Mouse (Mus musculus) ES-Bruce4 (cell line): Measurements from ENCODE around the gene L2hgdh. TPM values are rescaled to one million over a fixed set of nuclear protein-coding genes. Genes with fewer than 3 reads are reported as not detected.

Source experiments
- H3K27ac ChIP-seq: 2 replicates; pipeline ENCODE4 v1.5.1; 2012; ENCODE audit warnings: low read length, inconsistent platforms; ENCODE audit not compliant: insufficient read depth
- H3K27me3 ChIP-seq: 2 replicates; pipeline ENCODE4 v1.6.1; 2012; ENCODE audit warnings: mild to moderate bottlenecking, low read length, inconsistent platforms; ENCODE audit not compliant: control insufficient read depth, poor library complexity, insufficient read depth, severe bottlenecking
- H3K36me3 ChIP-seq: 2 replicates; pipeline ENCODE4 v1.6.1; 2012; ENCODE audit warnings: inconsistent platforms, mild to moderate bottlenecking, low read length, moderate library complexity; ENCODE audit not compliant: control insufficient read depth, poor library complexity, insufficient read depth, severe bottlenecking
- H3K4me1 ChIP-seq: one replicate; pipeline ENCODE4 v1.8.1; 2011; ENCODE audit warnings: low read length; ENCODE audit not compliant: control insufficient read depth, insufficient read depth
- H3K4me3 ChIP-seq: 2 replicates; pipeline ENCODE4 v1.5.1; 2011; ENCODE audit warnings: low read depth, mild to moderate bottlenecking, low read length
- H3K9ac ChIP-seq: 2 replicates; pipeline ENCODE4 v1.6.1; 2012; ENCODE audit warnings: low read depth, mild to moderate bottlenecking, inconsistent platforms; ENCODE audit not compliant: poor library complexity, severe bottlenecking
- H3K9me3 ChIP-seq: replicated peaks from 2 replicates; pipeline ENCODE4 v1.6.1; 2012; ENCODE audit warnings: mild to moderate bottlenecking, low read length, inconsistent platforms; ENCODE audit not compliant: control insufficient read depth, poor library complexity, insufficient read depth, severe bottlenecking
- CTCF ChIP-seq: IDR thresholded peaks from one replicate; pipeline ENCODE4 v1.8.1; 2011; ENCODE audit warnings: low read depth, low read length
- EP300 ChIP-seq: IDR thresholded peaks from 2 replicates; pipeline ENCODE4 v1.6.1; 2011; ENCODE audit warnings: low read depth, low read length; ENCODE audit not compliant: insufficient read depth
- POLR2A ChIP-seq: IDR thresholded peaks from one replicate; pipeline ENCODE4 v1.8.1; 2011; ENCODE audit warnings: low read length; ENCODE audit not compliant: insufficient read depth
- polyA plus RNA-seq: library from polyadenylated mRNA; stranded (reverse); fragments of >200 nt; gene quantifications from 2 replicates; pipeline ENCODE4 v1.2.4, GENCODE M21; 2011; ENCODE audit warnings: low read depth; ENCODE audit not compliant: missing spikeins, insufficient read depth, insufficient read length

The L2hgdh gene
- polyA plus RNA-seq, 1 experiment: 25.6 TPM

DNA sequence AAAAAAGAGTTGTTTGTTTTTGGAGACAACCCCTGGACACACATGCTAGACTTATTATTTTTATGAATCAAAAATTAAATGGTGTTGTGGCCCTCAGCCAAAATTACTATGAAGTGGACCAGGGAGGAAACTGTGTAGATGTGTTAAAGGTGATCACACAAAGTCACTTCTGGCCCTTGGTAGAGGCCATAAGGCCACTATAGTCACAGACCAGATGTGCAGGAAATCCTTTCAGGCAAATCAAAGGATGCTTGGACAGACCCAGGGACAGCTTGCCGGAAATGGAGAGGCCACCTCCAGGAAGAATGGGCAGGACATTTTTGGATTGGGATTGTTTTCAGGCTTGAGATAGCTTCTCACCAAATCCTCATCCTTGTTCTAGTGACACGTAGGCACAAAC, 36.9 kb upstream of the L2hgdh start:
- Histone ChIP-seq H3K9me3 (no peaks in the 10 kb centered on the region), H3K9ac (no peak overlapping the region), H3K27ac (no peak overlapping the region), H3K4me1 (no peaks in the 10 kb centered on the region), H3K27me3 (no peaks in the 10 kb centered on the region), H3K36me3 (no peaks in the 10 kb centered on the region), H3K4me3 (no peak overlapping the region)
- no peak for TF ChIP-seq CTCF
- no peak for TF ChIP-seq POLR2A
- TF ChIP-seq EP300: no peak

GRCm38 (mm10) chr12:69760743-69761406, 36.2 kb upstream of the L2hgdh start:
- TF ChIP-seq POLR2A: no peak
- no peak for TF ChIP-seq EP300
- no peak for TF ChIP-seq CTCF
- Histone ChIP-seq H3K36me3 (no peaks in the 10 kb centered on the region), H3K4me3 (no peak overlapping the region), H3K27ac (no peak overlapping the region), H3K4me1 (no peaks in the 10 kb centered on the region), H3K9ac (no peak overlapping the region), H3K9me3 (no peaks in the 10 kb centered on the region), H3K27me3 (no peaks in the 10 kb centered on the region)

GRCm38 (mm10) chr12:69760014-69760413, 35.3 kb upstream of the L2hgdh start:
- Histone ChIP-seq H3K9me3 (no peaks in the 10 kb centered on the region), H3K4me3 (no peak overlapping the region), H3K27ac (no peak overlapping the region), H3K4me1 (no peaks in the 10 kb centered on the region), H3K9ac (no peak overlapping the region), H3K36me3 (no peaks in the 10 kb centered on the region), H3K27me3 (no peaks in the 10 kb centered on the region)
- TF ChIP-seq EP300 (no peak), CTCF (no peak), POLR2A (no peak)

GRCm38 (mm10) chr12:69759267-69759885, 34.7 kb upstream of the L2hgdh start:
- Histone ChIP-seq H3K9ac (no peak overlapping the region), H3K27me3 (no peaks in the 10 kb centered on the region), H3K27ac (no peak overlapping the region), H3K4me3 (no peak overlapping the region), H3K36me3 (no peaks in the 10 kb centered on the region), H3K4me1 (no peaks in the 10 kb centered on the region), H3K9me3 (no peaks in the 10 kb centered on the region)
- TF ChIP-seq EP300 (no peak), POLR2A (no peak)

DNA sequence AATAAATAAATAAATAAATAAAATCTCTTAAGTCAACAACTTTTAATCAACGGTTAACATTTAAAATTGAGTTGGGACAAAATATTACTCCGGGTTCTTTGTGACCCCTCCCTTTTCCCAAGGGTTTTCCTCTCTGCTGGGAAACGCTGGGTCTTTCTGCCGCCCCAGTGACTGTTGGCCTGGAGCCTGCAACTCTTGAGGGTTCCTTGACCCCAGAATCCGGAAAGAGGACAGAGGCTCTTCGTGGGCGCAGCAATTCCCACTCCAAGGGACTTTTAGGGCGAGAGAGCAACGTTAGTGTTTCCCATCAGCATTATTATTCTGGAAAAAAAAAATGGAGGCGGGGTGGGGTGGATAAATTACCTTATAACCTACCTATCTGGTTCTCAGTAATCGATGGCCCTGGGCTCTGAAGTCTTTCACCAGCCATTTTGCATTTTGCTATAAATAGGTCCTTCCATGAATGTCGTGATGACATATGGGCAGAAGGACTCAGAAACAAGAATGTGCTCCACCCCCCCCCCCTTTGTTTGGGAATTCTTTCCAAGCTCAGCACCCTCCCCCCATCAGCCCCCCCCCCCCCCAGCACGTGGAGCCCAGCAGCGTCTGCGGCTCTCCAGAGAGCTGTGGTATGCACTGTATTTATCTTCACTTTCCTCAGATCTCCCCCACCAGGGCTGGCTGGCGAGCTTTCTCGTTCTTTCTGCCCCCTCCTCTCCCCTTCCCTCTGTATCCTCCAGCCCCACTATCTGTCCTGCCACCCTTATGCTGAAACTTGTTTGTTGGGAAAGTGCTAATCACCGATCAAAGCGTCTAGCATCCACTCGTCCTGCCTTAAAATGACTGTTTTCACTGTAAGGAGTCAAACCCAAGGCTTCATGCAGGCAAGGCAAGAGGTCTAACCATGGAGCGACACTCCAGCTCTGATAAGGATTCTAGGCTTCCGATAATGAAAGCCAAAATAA, 33.8 kb upstream of the L2hgdh start:
- Histone ChIP-seq H3K9ac (no peak overlapping the region), H3K4me1 (no peaks in the 10 kb centered on the region), H3K4me3 (no peak overlapping the region), H3K27ac (no peak overlapping the region), H3K9me3 (no peaks in the 10 kb centered on the region), H3K36me3 (no peaks in the 10 kb centered on the region), H3K27me3 (no peaks in the 10 kb centered on the region)
- TF ChIP-seq EP300 (no peak), POLR2A (no peak)
